Mouse (Mus musculus) stomach, postnatal 0 days (tissue): Measurements from ENCODE around the gene Uqcrc1. TPM values are rescaled to one million over a fixed set of nuclear protein-coding genes. Genes with fewer than 3 reads are reported as not detected.

Experiments used
- ATAC-seq: fragments of 200-750 bp; cut with Nextera tagmentation; 2 replicates; pipeline ENCODE4 v1.8.0; 2017; ENCODE audit not compliant: low FRiP score, low TSS enrichment
- DNase-seq: peaks from one replicate; pipeline ENCODE4 v3.0.0-alpha.2; 2016; ENCODE audit warnings: low spot score
- H3K27ac ChIP-seq: fragments of 300-500 bp; sonication (generic); replicated peaks from 2 replicates; pipeline ENCODE4 v1.5.1; 2014; ENCODE audit warnings: mild to moderate bottlenecking, control low read depth
- H3K27me3 ChIP-seq: fragments of 300-500 bp; sonication (generic); 2 replicates; pipeline ENCODE4 v1.6.1; 2014; ENCODE audit warnings: low read length; ENCODE audit not compliant: control insufficient read depth, insufficient read depth
- H3K36me3 ChIP-seq: fragments of 300-500 bp; sonication (generic); 2 replicates; pipeline ENCODE4 v1.6.1; 2014; ENCODE audit warnings: low read length, mixed read lengths; ENCODE audit not compliant: control insufficient read depth, insufficient read depth
- H3K4me1 ChIP-seq: fragments of 300-500 bp; sonication (generic); replicated peaks from 2 replicates; pipeline ENCODE4 v1.6.1; 2014; ENCODE audit warnings: antibody characterized with exemption; ENCODE audit not compliant: control insufficient read depth, insufficient read depth
- H3K4me2 ChIP-seq: fragments of 300-500 bp; sonication (generic); replicated peaks from 2 replicates; pipeline ENCODE4 v1.6.1; 2014; ENCODE audit warnings: low read depth, mild to moderate bottlenecking, control low read depth, moderate library complexity
- H3K4me3 ChIP-seq: fragments of 300-500 bp; sonication (generic); 2 replicates; pipeline ENCODE4 v1.5.1; 2014; ENCODE audit warnings: low read depth, low read length, control low read depth
- H3K9ac ChIP-seq: fragments of 300-500 bp; sonication (generic); 2 replicates; pipeline ENCODE4 v1.6.1; 2014; ENCODE audit warnings: mild to moderate bottlenecking, low read length, control low read depth, mixed read lengths
- H3K9me3 ChIP-seq: fragments of 300-500 bp; sonication (generic); 2 replicates; pipeline ENCODE4 v1.6.1; 2016; ENCODE audit warnings: low read length; ENCODE audit not compliant: control insufficient read depth
- CTCF ChIP-seq: IDR thresholded peaks from 2 replicates; pipeline ENCODE4 v1.5.1; 2016; ENCODE audit warnings: antibody characterized with exemption, low read depth, mild to moderate bottlenecking, moderate library complexity
- EP300 ChIP-seq: optimal IDR thresholded peaks from 2 replicates; pipeline ENCODE3; 2016; ENCODE audit warnings: antibody characterized with exemption
- WGBS: fragments of 180-500 bp; shearing (Covaris S2); extraction: QIAGEN DNeasy Blood & Tissue Kit; methylation state at CpG from one replicate; pipeline ENCODE4 v1.1.7; 2014; 5-methylcytosine and 5-hydroxymethylcytosine counted together
- polyA plus RNA-seq: library from polyadenylated mRNA; unstranded; fragments of >200 nt; fragmentation: Nextera tagmentation; extraction: Ambion mirVana; gene quantifications from 2 replicates; pipeline ENCODE4 v1.2.1, GENCODE M21; 2015

The Uqcrc1 gene
- polyA plus RNA-seq, 1 experiment from 2014 or later: 476 TPM

- H3K4me1 ChIP-seq: no peaks in the 10 kb centered on the region
- H3K27me3 ChIP-seq: no peaks in the 10 kb centered on the region
- DNase-seq (no peak), ATAC-seq (no peak)
- H3K27ac ChIP-seq: no peak overlapping the region
- H3K4me3 ChIP-seq: no peak overlapping the region
- no peak overlapping the region for H3K9ac ChIP-seq
- H3K36me3 ChIP-seq: no peaks in the 10 kb centered on the region
- H3K4me2 ChIP-seq: no peak overlapping the region
- H3K9me3 ChIP-seq: no peaks in the 10 kb centered on the region
- WGBS: 83% methylated on average over 3 of the region's 3 CpGs
- TF ChIP-seq CTCF (no peak), EP300 (no peak)
Observed at GRCm38 (mm10) chr9:108928424-108928823, 8.0 kb upstream of the Uqcrc1 start.

GRCm38 (mm10) chr9:108935991-108936390 lies 442 bp upstream of the Uqcrc1 start:
- no peak for ATAC-seq
- H3K4me2 ChIP-seq: no peak overlapping the region
- 11% methylated on average over 3 of the region's 3 CpGs for WGBS
- TF ChIP-seq CTCF (no peak), EP300 (no peak)
- H3K4me3 ChIP-seq: 0 out of 2 replicates have a peak overlapping the region, but pooled peaks have one; percentile 75
- no peak for DNase-seq
- no peaks in the 10 kb centered on the region for H3K4me1 ChIP-seq
- no peak overlapping the region for H3K27ac ChIP-seq
- no peaks in the 10 kb centered on the region for H3K9me3 ChIP-seq
- no peak overlapping the region for H3K9ac ChIP-seq
- H3K27me3 ChIP-seq: no peaks in the 10 kb centered on the region
- H3K36me3 ChIP-seq: peaks cover 5% of the 10 kb centered on the region; the same call in 1 of the 2 replicates

- no peak overlapping the region; the same call in 1 of the 2 replicates for H3K27ac ChIP-seq
- H3K4me2 ChIP-seq: no peak overlapping the region
- TF ChIP-seq CTCF (no peak), EP300 (no peak)
- no peaks in the 10 kb centered on the region for H3K27me3 ChIP-seq
- no peak for DNase-seq
- no peak for ATAC-seq
- 60% methylated on average over 9 of the region's 9 CpGs for WGBS
- no peak overlapping the region for H3K9ac ChIP-seq
- no peaks in the 10 kb centered on the region for H3K4me1 ChIP-seq
- peaks cover 48% of the 10 kb centered on the region for H3K36me3 ChIP-seq
- no peaks in the 10 kb centered on the region for H3K9me3 ChIP-seq
- no peak overlapping the region for H3K4me3 ChIP-seq
Observed at GRCm38 (mm10) chr9:108945111-108945510, 8.7 kb downstream of the Uqcrc1 start.

- no peak for ATAC-seq
- DNase-seq: no peak
- no peak overlapping the region for H3K4me2 ChIP-seq
- TF ChIP-seq EP300 (no peak), CTCF (no peak)
- H3K4me3 ChIP-seq: no peak overlapping the region
- H3K27ac ChIP-seq: no peak overlapping the region
- no peaks in the 10 kb centered on the region for H3K27me3 ChIP-seq
- H3K9ac ChIP-seq: no peak overlapping the region
- H3K4me1 ChIP-seq: no peaks in the 10 kb centered on the region
- H3K36me3 ChIP-seq: peaks cover 48% of the 10 kb centered on the region
- no peaks in the 10 kb centered on the region for H3K9me3 ChIP-seq
- WGBS: 70% methylated on average over 5 of the region's 5 CpGs
Observed at GRCm38 (mm10) chr9:108945608-108946007, 9.2 kb downstream of the Uqcrc1 start.

GRCm38 (mm10) chr9:108949231-108949966 lies 13.0 kb downstream of the Uqcrc1 start:
- Histone ChIP-seq H3K27me3 (no peaks in the 10 kb centered on the region), H3K27ac (peak overlapping the region; percentile 84), H3K4me1 (no peaks in the 10 kb centered on the region), H3K4me2 (no peak overlapping the region), H3K9ac (no peak overlapping the region), H3K4me3 (no peak overlapping the region), H3K9me3 (no peaks in the 10 kb centered on the region), H3K36me3 (peaks cover 35% of the 10 kb centered on the region)
- TF ChIP-seq EP300 (no peak), CTCF (no peak)
- 54% methylated on average over 13 of the region's 13 CpGs for WGBS
- ATAC-seq (peak; percentile 69), DNase-seq (peak; percentile 44)

- H3K36me3 ChIP-seq: peaks cover 31% of the 10 kb centered on the region
- H3K4me1 ChIP-seq: no peaks in the 10 kb centered on the region
- H3K4me3 ChIP-seq: no peak overlapping the region
- WGBS: 70% methylated on average over 9 of the region's 9 CpGs
- no peaks in the 10 kb centered on the region for H3K9me3 ChIP-seq
- H3K4me2 ChIP-seq: no peak overlapping the region
- H3K27ac ChIP-seq: peak overlapping the region; percentile 84
- no peaks in the 10 kb centered on the region for H3K27me3 ChIP-seq
- DNase-seq (no peak), ATAC-seq (peak; percentile 41; the same call in 1 of the 2 replicates)
- TF ChIP-seq CTCF (peak; percentile 25; the same call in 1 of the 2 replicates), EP300 (no peak)
- no peak overlapping the region for H3K9ac ChIP-seq
Observed at GRCm38 (mm10) chr9:108949967-108950728, 13.7 kb downstream of the Uqcrc1 start.
